Mouse (Mus musculus) olfactory bulb, adult 2 months (tissue): ENCODE measurements around the gene Ngp.

Experiments
- CTCF ChIP-seq: fragments of 200-500 bp; IDR thresholded peaks from 2 replicates; pipeline ENCODE4 v1.5.1; 2012; ENCODE audit warnings: low read depth, mild to moderate bottlenecking, low read length, moderate library complexity; ENCODE audit not compliant: insufficient read depth
- POLR2A ChIP-seq: fragments of 200-500 bp; IDR thresholded peaks from 2 replicates; pipeline ENCODE4 v1.6.1; 2012; ENCODE audit warnings: mild to moderate bottlenecking, low read depth, low read length, moderate library complexity; ENCODE audit not compliant: insufficient read depth

DNA sequence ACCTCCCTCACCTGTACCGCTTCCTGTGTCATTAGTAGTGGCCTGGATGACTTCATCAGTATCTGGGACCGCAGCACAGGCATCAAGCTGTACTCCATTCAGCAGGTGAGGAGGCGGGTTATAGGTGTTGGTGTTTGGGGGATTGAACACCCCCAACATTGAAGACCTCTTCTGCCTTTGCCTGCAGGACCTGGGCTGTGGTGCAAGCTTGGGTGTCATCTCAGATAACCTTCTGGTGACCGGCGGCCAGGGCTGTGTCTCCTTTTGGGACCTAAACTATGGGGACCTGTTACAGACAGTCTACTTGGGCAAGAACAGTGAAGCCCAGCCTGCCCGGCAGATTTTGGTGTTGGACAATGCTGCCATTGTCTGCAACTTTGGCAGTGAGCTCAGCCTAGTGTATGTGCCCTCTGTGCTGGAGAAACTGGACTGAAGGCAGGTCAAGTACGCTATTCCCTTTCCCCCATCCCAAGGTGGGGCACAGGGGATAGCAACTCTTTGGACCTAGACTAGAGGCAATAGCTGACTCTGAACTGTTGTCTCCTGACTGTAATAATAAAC lies 35.1 kb upstream of the Ngp start:
- TF ChIP-seq CTCF (no peak), POLR2A (no peak)
